Mouse (Mus musculus) gastrocnemius, adult 18-20 months (tissue): Measurements from ENCODE around the gene Hnrnpul1. TPM values are rescaled to one million over a fixed set of nuclear protein-coding genes. Genes with fewer than 3 reads are reported as not detected.

Experiments used
- DNase-seq: peaks from one replicate; pipeline ENCODE4 v3.0.0; 2021; ENCODE audit warnings: low spot score
- total RNA-seq, 2 experiments: library from RNA; stranded (reverse); gene quantifications; 2 replicates each; pipeline ENCODE4 v1.2.3; 2021

Hnrnpul1 gene
- total RNA-seq, 2 experiments from 2014 or later, result 69.1 to 73.4 TPM

- no peak for DNase-seq
These were observed 33.8 kb downstream of the Hnrnpul1 start for GRCm38 (mm10) chr7:25720760-25721159.

DNA sequence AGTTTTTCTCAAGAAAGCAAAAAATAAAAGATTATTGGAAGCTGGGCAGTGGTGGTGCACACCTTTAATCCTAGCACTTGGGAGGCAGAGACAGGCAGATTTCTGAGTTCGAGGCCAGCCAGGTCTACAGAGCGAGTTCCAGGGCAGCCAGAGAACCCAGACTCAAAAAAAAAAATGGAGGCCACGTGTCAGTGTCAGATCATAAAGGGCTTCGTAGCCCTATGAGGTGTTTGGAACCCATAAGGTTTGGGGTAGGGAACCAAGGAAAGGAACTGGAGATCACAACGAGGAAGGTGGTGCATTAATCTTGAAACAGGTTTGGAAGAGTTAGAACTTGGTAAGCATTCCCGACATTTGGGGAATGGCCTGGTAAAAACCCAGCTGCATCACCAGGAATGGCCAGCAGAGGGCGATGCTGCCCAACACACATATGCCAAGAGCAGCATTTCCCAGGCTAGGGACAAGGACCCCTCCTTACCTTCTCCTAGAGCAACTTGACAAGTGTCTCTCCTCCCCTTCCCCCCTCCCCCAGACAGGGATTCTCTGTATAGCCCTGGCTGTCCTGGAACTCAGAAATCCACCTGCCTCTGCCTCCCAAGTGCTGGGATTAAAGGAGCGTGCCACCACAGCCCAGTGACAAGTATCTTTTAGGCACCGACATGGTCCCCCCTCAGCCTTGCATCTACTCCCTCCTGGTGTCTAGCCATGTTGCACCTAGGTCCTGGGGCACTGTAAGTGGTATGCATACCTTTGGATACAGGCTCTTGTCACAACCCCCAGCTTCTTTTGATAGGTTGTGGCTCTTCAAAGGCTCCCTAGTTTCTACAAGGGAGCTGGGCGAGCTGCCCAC is 34.6 kb downstream of the Hnrnpul1 start:
- DNase-seq, result peak; percentile 77

GRCm38 (mm10) chr7:25718788-25719417 is 35.7 kb downstream of the Hnrnpul1 start, which contains the start of gene Ccdc97:
TSS of gene Ccdc97 (minus strand) at chr7:25719088.
- peak; percentile 95 for DNase-seq

DNA sequence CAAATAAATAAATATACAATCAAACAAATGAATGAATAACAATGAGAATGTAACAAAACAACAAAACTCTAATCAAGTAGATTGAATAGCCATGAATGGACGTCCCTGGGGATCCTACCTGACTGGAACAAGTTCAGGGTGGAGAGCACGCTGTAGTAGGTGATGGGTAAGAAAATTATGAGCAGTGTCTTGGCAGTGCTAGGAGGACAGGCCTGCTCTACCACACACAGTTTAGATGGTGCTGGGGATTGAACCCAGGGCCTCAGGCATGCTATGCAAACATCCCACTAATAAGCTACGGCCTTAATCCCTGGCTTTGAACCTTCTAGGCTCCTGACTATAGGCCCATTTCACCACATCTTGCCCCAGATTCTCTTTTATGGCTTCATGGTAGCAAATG is 37.1 kb downstream of the Hnrnpul1 start:
- DNase-seq, result no peak

- no peak for DNase-seq
These were observed 38.8 kb downstream of the Hnrnpul1 start for GRCm38 (mm10) chr7:25715731-25716271.

DNA sequence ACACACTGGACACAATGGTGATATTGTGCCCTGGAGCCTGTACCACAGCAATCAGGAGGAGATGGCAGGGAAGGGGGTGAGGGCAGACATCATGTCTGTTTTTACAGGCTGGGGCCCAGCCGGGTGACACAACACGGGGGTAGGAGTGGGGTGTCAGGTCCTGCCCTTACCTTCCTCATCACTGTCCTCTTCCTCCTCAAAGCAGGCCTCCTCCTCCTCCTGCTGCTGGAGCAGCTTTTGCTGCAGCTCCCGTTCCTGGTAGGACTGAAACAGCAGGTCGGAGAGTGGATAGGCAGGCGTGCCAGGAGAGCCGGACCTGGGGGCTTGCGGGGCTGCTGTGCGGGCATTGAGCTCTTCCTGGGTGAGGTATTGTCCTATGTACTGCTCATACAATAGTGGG is 40.0 kb downstream of the Hnrnpul1 start:
- no peak for DNase-seq

DNA sequence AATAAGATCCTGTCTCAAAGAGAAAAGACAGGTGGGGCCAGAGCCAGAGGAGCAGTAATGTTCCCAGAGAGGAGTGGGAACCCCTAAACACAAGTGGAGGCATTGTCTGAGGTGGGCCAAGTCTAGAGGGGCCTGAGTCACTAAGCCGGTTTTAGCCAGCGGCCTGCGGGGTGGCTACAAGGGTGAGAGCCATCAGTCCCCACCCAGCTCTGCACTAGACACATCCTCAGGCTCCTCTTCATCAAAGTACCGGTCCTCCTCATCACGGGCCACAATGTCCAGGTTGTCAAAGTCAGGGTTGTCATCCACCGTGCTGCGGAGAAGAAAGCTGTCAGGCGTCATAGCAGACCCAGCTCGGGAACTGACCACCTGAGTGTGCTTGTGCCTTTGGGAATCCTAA is 41.8 kb downstream of the Hnrnpul1 start:
- DNase-seq, result no peak

GRCm38 (mm10) chr7:25711731-25712197 is 42.8 kb downstream of the Hnrnpul1 start:
- peak; percentile 58 for DNase-seq

- DNase-seq, result no peak
These were observed 43.4 kb downstream of the Hnrnpul1 start for GRCm38 (mm10) chr7:25711165-25711564.

DNA sequence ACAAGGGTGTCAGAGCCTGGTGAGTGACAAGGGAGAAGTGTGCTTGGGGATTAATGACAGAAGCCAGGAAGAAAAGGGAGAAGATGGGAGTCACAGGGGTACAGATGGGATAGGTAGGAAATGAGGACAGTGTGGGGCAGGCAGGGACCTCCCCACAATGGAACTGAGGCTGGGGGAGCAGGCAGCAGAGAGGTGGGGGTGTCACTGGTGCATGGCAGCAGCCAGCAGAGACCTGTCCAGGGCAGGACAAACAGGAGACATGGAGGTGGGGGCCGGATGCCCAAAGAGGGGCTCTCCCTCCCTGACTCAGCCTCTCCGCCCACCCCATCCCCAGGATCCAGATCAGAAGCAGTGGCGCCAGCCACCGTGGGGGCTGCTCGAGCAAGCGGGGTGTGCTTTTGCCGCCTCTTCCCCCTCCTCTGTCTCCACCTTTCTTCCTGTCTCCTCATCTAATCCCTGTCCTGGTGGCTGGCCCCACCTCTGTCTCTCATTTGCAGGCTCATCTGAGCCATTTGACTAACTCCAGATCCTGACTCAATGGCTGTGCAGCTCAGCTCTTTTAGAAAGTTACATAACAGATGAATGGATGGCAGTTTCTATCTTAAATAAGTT is 43.9 kb downstream of the Hnrnpul1 start:
- DNase-seq, result no peak

DNA sequence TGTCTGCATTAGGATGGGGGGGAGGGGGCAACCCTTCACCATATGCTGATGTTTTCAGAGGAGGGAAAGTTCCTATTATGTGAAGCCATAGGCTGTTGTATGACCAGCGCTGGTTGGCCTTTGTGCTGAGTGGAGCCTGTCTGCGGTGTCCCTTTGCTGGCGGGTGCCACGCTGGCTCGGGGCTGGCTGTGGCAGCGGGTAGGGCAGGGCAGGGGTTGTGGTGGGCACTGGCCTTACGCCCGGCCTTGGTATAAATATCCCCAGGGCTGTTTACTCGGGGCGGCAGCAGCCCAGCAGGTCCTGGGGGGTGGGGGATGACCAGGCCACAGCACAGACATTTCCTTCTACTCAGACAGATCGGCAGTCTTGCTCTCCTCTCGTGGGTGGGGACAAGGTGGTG is 44.6 kb downstream of the Hnrnpul1 start:
- no peak for DNase-seq

DNA sequence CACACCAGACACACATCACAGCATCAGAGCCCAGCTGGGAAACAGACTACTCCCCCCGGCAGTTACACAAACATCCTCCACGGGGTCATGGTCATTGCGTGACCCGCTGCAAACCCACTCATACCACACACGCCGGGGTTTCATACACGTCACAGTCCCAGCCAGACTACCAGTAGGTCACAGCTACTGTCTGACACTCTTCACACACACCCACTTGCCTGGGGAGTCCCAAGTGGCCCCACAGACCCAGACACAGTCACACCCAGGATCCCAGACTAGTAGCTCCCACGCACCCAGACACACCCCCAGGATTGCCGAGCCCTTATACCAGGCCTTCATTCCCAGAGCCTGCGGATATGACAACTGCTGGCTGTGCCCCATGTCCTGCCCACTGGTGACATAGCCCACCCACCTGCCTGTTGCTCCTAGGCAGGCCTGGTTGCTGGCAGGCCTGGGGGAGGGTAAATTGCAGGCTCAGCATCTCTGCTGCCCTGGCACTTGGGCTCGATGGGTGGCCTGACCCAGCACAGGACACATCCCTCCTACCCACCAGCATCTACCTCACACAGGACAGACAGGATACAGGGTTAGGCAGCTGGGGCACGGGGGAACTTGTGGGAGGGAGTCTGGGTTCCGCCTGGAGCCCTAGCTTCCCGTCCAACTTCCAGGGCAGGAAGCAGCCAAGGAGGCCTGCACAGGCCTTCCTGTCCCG is 46.8 kb downstream of the Hnrnpul1 start:
- no peak for DNase-seq

GRCm38 (mm10) chr7:25706578-25707170 is 47.9 kb downstream of the Hnrnpul1 start:
- no peak for DNase-seq

DNA sequence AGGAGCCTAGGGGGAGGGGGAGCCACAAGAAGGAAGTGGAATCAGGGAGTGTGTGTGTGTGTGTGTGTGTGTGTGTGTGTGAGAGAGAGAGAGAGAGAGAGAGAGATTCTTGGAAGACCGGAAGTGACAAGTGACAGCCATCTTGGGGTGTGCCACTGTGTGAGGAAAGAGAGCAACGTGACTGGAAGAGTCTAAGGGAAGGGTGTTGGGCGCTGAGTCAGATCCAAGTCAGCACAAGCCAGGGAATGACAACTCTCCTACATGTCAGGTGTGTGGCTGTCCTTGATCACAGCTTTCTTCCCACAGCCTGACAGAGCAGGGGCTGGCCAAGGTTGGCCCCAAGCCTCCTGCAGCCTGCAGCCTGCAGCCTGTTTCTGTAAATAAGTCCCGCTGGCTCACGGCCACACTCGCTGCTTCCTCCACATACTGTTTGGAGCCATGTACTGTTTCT is 48.7 kb downstream of the Hnrnpul1 start:
- no peak for DNase-seq

DNA sequence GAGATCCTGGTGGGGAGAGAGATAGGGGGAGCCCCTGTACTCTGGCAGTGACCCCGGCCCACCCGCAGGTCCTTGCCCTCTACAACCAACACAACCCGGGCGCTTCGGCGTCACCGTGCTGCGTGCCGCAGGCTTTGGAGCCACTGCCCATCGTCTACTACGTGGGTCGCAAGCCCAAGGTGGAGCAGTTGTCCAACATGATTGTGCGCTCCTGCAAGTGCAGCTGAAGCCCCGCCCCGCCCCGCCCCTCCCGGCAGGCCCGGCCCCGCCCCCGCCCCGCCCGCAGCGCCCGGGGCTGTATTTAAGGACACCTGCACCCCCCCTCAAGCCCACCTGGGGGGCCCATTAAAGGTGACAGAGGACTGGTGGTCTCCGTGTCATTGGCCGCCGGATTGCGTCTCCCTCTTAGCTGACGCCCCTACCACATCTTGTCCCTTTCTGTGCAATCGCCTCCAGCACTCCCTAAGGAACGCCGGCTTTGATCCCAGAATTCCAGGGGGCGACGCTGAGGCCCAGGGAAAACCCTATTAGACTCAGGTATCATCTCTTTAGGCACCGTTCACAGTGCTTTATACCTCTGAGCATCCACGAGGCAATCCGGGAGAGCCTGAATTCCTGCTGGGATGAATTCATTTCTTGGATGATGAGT is 49.7 kb downstream of the Hnrnpul1 start:
- DNase-seq, result no peak

DNA sequence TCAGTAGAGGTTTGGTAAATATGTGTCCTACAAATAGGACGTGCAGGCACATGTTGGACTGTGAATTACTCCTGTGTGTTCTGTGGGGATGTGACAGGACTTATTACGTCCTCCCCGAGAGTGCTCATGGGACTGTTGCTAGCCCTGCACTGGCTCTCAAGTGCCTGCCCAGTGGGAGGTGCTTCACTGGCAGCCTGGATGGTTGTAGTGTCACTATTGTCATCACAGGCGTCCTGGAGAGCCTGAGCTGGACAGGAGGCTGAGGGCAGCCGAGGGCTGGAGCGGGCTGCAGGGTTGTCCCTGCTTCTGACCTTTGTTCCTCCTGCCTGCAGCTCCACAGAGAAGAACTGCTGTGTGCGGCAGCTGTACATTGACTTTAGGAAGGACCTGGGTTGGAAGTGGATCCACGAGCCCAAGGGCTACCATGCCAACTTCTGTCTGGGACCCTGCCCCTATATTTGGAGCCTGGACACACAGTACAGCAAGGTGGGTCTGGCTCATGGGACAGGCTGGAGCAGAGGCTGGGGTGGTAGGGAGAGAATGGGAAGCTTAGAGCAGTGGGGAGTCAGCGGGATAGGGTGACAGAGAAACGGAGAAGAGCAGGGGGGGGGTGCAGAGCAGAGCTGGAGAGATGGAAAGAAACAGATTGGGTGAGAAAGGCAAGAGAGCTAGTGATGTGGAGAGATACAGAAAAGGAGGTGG is 50.6 kb downstream of the Hnrnpul1 start:
- no peak for DNase-seq

- DNase-seq, result no peak
These were observed 52.2 kb downstream of the Hnrnpul1 start for GRCm38 (mm10) chr7:25702350-25702749.

DNA sequence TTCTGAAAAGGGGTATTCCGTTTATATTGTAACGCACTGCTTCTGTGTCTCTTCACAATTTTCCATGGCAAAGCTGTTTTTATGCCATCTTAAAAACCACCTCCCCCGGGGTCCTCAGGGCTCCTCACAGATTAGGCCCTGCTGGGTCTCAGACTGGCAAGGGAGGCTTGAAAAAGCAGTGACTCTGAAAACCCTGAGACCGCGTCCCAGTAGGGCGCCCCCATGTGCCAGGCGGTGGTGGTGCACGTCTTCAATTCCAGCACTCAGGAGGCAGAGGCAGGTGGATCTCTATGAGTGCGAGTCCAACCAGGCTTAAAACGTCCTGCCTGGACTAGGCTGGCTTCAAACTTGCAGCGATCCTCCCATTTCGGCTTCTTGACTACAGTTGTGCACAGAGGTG is 53.8 kb downstream of the Hnrnpul1 start:
- no peak for DNase-seq

- DNase-seq, result no peak
These were observed 54.7 kb downstream of the Hnrnpul1 start for GRCm38 (mm10) chr7:25699851-25700250.

GRCm38 (mm10) chr7:25694104-25694503 is 60.5 kb downstream of the Hnrnpul1 start:
- no peak for DNase-seq
